Mouse (Mus musculus): ENCODE data around the gene Milr1.

Milr1 gene

GRCm38 (mm10) chr11:106817808-106818207 is 66.8 kb downstream of the Milr1 start:
- no peak for TF ChIP-seq CTCF (conservative IDR thresholded peaks at IDR 0.05; ENCODE audit: low read length)
- no peak for TF ChIP-seq POU5F1 (IDR thresholded peaks at IDR 0.05; ENCODE audit: borderline replicate concordance, low read length)
- TF ChIP-seq NANOG (IDR thresholded peaks at IDR 0.05; ENCODE audit: borderline replicate concordance, low read length): no peak
- no peaks in the 10 kb centered on the region for H3K9me3 ChIP-seq (ENCODE audit: low read length)
- peaks cover 97% of the 10 kb centered on the region for H3K36me3 ChIP-seq (ENCODE audit: insufficient read depth, low read length)
- H3K27me3 ChIP-seq (ENCODE audit: insufficient read depth, low read length): no peaks in the 10 kb centered on the region
- H3K4me3 ChIP-seq (replicated peaks; ENCODE audit: low read length): no peak overlapping the region
- H3K4me1 ChIP-seq (replicated peaks; ENCODE audit: low read depth, low read length): peaks cover 18% of the 10 kb centered on the region

DNA sequence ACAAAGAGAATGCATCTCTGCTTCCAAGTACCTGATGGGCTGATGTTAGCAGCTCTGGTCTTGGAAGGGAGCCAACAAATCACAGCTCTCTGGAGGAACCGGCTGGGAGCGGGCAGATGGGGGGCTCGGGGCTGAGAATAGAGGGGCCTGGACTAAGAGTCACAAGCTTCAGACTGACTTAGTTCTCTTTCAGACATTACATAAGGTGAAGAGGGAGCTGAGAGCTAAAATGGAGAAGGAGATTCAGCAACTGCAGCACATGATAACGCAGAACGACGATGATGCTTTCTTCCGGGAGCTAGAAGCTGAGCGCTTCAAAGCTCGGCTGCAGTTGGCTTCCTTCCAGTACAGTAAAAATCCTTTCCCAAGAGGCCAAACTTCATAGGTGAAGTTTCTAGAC is 67.3 kb downstream of the Milr1 start:
- Histone ChIP-seq H3K4me1 (replicated peaks; ENCODE audit: low read depth, low read length) (peaks cover 18% of the 10 kb centered on the region), H3K27me3 (ENCODE audit: insufficient read depth, low read length) (no peaks in the 10 kb centered on the region), H3K36me3 (ENCODE audit: insufficient read depth, low read length) (peaks cover 95% of the 10 kb centered on the region), H3K4me3 (replicated peaks; ENCODE audit: low read length) (no peak overlapping the region), H3K9me3 (ENCODE audit: low read length) (no peaks in the 10 kb centered on the region)
- TF ChIP-seq CTCF (conservative IDR thresholded peaks at IDR 0.05; ENCODE audit: low read length): no peak
- no peak for TF ChIP-seq NANOG (IDR thresholded peaks at IDR 0.05; ENCODE audit: borderline replicate concordance, low read length)
- TF ChIP-seq POU5F1 (IDR thresholded peaks at IDR 0.05; ENCODE audit: borderline replicate concordance, low read length): no peak
